Mouse (Mus musculus) midbrain, embryonic 16.5 days (tissue): ENCODE measurements around the gene Gm9972. TPM values are rescaled to one million over a fixed set of nuclear protein-coding genes. Genes with fewer than 3 reads are reported as not detected.
A peak's percentile ranks its signal among the peaks of the same experiment; 100 is the strongest.

Source experiments
- ATAC-seq: fragments of 200-750 bp; cut with Nextera tagmentation; 2 replicates; pipeline ENCODE4 v1.8.0; 2017; ENCODE audit warnings: moderate TSS enrichment
- H3K27ac ChIP-seq: fragments of 300-500 bp; sonication (generic); 2 replicates; pipeline ENCODE4 v1.5.1; 2014; ENCODE audit warnings: mild to moderate bottlenecking, low read length, mixed read lengths
- H3K27me3 ChIP-seq: fragments of 300-500 bp; sonication (generic); 2 replicates; pipeline ENCODE4 v1.6.1; 2014; ENCODE audit warnings: low read depth, low read length, mixed read lengths; ENCODE audit not compliant: control insufficient read depth, insufficient read depth
- H3K36me3 ChIP-seq: fragments of 300-500 bp; sonication (generic); 2 replicates; pipeline ENCODE4 v1.6.1; 2014; ENCODE audit warnings: mild to moderate bottlenecking, low read length, moderate library complexity, mixed read lengths; ENCODE audit not compliant: control insufficient read depth, insufficient read depth
- H3K4me1 ChIP-seq: fragments of 300-500 bp; sonication (generic); 2 replicates; pipeline ENCODE4 v1.6.1; 2014; ENCODE audit warnings: mild to moderate bottlenecking, low read length, mixed read lengths; ENCODE audit not compliant: control insufficient read depth, insufficient read depth
- H3K4me2 ChIP-seq: fragments of 300-500 bp; sonication (generic); 2 replicates; pipeline ENCODE4 v1.6.1; 2014; ENCODE audit warnings: mild to moderate bottlenecking, low read length, mixed read lengths
- H3K4me3 ChIP-seq: fragments of 300-500 bp; sonication (generic); 2 replicates; pipeline ENCODE4 v1.5.1; 2014; ENCODE audit warnings: low read depth, mild to moderate bottlenecking, low read length, moderate library complexity, mixed read lengths
- H3K9ac ChIP-seq: fragments of 300-500 bp; sonication (generic); 2 replicates; pipeline ENCODE4 v1.6.1; 2014; ENCODE audit warnings: low read depth, low read length, mixed read lengths
- H3K9me3 ChIP-seq: fragments of 300-500 bp; sonication (generic); replicated peaks from 2 replicates; pipeline ENCODE4 v1.6.1; 2014; ENCODE audit warnings: mild to moderate bottlenecking, low read length, mixed read lengths; ENCODE audit not compliant: control insufficient read depth, poor library complexity, severe bottlenecking
- WGBS: fragments of 180-500 bp; shearing (Covaris S2); extraction: QIAGEN DNeasy Blood & Tissue Kit; methylation state at CpG from one replicate; pipeline ENCODE4 v1.1.7; 2014; 5-methylcytosine and 5-hydroxymethylcytosine counted together
- polyA plus RNA-seq: library from polyadenylated mRNA; unstranded; fragments of >200 nt; fragmentation: Nextera tagmentation; extraction: Ambion mirVana; gene quantifications from 2 replicates; pipeline ENCODE4 v1.2.1, GENCODE M21; 2015

Gm9972 gene
- polyA plus RNA-seq: not detected in 2 replicates

DNA sequence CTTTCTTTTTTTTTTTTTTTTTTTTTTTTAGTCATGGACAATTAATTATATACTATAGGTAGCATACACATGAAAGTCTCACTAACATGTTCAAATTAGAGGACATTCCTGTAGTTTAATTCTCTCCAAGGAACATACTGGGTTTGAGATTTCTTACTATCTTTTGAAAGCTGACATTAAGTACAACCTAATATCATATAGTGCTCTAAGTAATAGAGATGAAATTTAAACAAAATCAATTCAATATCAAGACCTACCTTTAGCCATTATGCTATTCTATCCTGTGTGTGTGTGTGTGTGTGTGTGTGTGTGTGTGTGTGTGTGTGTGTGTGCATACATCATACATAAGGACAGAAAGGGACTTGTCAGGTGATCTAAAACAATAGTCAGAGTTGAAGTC lies at the start of gene Gm9972:
TSS of gene Gm9972 (plus strand) at position 301 of the 400 bp plus-strand sequence.
- Histone ChIP-seq H3K4me2 (no peak within 1 kb of the TSS), H3K27ac (no peak within 1 kb of the TSS), H3K27me3 (no peaks in the 10 kb centered on the region), H3K4me3 (no peak within 1 kb of the TSS), H3K9ac (no peak within 1 kb of the TSS), H3K9me3 (no peaks in the 10 kb centered on the region), H3K4me1 (no peaks in the 10 kb centered on the region), H3K36me3 (no peaks in the 10 kb centered on the region)
- ATAC-seq: no peak

DNA sequence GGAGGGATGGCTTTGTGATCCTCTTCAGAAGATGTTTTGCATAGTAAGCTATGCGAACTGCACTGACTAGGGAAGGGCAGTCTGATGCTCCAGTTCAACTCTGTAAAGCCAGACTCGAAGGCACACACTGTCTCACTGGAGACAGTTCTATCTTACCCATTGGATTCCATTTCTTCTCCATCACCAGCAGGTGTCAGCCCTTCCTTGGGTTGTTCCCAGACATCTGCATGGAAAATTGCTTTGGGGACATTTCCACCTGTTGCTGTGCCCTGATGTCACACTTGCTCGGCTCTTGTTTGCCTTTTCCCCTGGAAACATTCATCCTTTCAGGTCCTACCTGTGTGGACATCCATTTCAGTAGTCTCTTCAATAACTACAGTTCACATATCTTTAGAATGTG lies 36.4 kb upstream of the Gm9972 start:
- WGBS: 55% methylated on average over 3 of the region's 3 CpGs
- H3K36me3 ChIP-seq: no peaks in the 10 kb centered on the region
- no peak overlapping the region for H3K4me2 ChIP-seq
- H3K27ac ChIP-seq: no peak overlapping the region
- H3K4me1 ChIP-seq: no peaks in the 10 kb centered on the region
- no peaks in the 10 kb centered on the region for H3K27me3 ChIP-seq
- H3K9ac ChIP-seq: no peak overlapping the region
- no peak overlapping the region for H3K4me3 ChIP-seq
- H3K9me3 ChIP-seq: no peaks in the 10 kb centered on the region
- no peak for ATAC-seq

DNA sequence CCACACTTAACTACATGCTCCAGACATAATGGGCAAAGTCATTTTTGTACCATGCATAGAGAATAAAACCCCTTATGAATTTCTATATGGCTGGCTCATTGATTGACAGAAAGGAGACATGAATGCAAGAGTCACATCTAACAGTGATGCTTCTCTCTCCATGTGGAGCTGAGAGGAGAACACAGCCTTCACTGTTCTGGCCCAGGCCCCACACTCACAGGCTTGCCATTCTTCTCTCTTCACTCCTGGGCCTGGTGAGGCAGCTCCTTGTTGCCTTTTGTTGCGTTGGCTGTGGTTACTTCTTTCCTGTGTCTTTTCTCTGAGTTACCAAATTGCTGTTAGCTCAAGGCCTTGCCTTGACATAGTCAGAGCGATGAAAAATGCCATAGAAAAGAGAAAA lies 23.6 kb upstream of the Gm9972 start:
- Histone ChIP-seq H3K4me1 (peaks cover 8% of the 10 kb centered on the region; the same call in 1 of the 2 replicates), H3K27ac (peak overlapping the region; percentile 31; the same call in 1 of the 2 replicates), H3K9ac (no peak overlapping the region), H3K4me2 (no peak overlapping the region), H3K4me3 (no peak overlapping the region), H3K36me3 (no peaks in the 10 kb centered on the region), H3K27me3 (no peaks in the 10 kb centered on the region), H3K9me3 (no peaks in the 10 kb centered on the region)
- ATAC-seq: no peak
- WGBS: 73% methylated on average over 2 of the region's 2 CpGs

DNA sequence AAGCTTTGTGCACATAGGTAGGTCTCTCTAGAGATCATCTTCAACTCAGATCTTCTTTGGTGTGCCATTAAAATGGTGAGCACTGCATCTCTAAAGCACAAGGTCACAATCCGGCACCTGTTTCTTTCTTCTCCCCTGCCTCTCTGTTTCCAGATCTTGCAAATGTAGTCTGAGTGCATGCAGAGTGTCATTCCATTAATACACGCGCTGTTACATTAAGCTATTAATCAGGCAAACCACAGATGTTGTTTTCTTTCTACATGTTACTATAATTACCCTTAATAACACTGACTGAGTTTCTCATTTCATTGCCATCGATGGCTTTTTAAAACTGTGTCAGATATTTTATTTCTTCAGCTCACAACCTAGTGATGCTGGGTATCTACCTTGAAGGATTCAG lies 22.6 kb upstream of the Gm9972 start:
- H3K9me3 ChIP-seq: no peaks in the 10 kb centered on the region
- H3K36me3 ChIP-seq: no peaks in the 10 kb centered on the region
- H3K27me3 ChIP-seq: no peaks in the 10 kb centered on the region
- H3K4me1 ChIP-seq: peaks cover 8% of the 10 kb centered on the region; the same call in 1 of the 2 replicates
- H3K4me3 ChIP-seq: no peak overlapping the region
- peak overlapping the region; percentile 30 for H3K27ac ChIP-seq
- no peak overlapping the region for H3K4me2 ChIP-seq
- ATAC-seq: no peak
- WGBS: 56% methylated on average over 4 of the region's 4 CpGs
- H3K9ac ChIP-seq: no peak overlapping the region

DNA sequence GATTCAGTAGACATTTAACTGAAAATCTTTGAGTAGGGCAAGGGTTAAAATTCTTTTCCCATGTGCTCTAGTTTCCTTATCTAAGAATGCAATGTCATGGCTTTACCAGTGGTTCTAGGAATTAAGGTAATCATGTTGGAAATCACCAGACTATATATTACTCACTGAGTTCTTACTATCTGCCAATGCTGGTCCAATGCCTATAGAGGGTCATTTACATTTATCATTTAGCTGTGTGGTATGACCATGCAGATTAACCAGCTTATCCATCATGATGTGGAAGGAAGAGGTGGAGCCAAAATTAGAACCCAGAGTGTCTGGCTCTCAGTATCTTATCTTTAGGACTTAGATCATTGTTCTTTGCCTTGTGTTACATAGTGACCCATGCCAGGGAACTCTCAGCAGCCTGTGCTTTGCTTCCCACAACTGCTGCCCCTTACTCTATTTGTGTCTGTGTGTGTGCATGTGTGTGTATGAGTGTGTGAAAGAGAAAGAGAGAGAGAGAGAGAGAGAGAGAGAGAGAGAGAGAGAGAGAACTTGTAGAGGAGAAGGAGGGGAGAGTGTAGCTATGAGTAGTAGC lies 12.3 kb upstream of the Gm9972 start:
- Histone ChIP-seq H3K4me1 (no peaks in the 10 kb centered on the region), H3K4me2 (no peak overlapping the region), H3K27me3 (no peaks in the 10 kb centered on the region), H3K9me3 (no peaks in the 10 kb centered on the region), H3K4me3 (no peak overlapping the region), H3K27ac (no peak overlapping the region), H3K36me3 (no peaks in the 10 kb centered on the region), H3K9ac (no peak overlapping the region)
- no peak for ATAC-seq

DNA sequence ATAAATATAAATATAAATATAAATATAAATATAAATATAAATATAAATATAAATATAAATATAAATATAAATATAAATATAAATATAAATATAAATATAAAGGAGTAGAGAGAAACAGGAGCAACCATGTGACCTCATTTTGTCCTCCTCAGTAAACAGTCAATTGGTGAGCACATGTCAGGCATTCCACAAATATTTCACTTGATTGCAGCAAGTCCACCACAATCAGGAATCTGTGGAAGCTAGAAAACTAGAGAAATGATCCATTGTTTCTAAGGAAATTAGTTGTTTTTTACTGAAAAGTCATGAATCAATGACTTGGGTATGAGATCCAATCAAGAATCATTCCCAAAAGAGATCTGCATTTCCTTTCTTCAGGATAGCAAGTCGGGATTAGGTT lies 5.7 kb upstream of the Gm9972 start:
- ATAC-seq: no peak
- Histone ChIP-seq H3K9me3 (no peaks in the 10 kb centered on the region), H3K4me1 (no peaks in the 10 kb centered on the region), H3K36me3 (no peaks in the 10 kb centered on the region), H3K4me3 (no peak overlapping the region), H3K4me2 (no peak overlapping the region), H3K9ac (no peak overlapping the region), H3K27ac (no peak overlapping the region), H3K27me3 (no peaks in the 10 kb centered on the region)
- 79% methylated on average over 1 of the region's 1 CpGs for WGBS

DNA sequence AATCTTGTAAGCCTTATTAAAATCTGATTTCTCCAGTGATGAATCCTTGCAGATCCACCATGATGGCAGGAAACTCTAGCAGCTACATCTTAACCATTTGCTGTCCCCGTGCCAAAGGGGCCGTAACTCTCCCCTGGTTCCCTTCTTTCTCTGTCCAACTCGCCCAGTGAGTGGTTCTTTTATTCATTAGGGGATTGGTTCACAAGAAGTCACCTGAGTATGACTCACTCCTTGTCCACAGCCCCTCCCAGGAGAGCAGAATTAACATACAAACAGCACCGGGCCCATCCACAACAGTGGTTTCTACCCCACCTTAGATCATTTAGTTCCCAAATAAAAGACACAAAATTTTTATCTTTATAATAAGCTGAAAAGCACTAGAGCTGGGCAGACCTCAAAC lies 3.4 kb upstream of the Gm9972 start:
- no peak for ATAC-seq
- Histone ChIP-seq H3K27me3 (no peaks in the 10 kb centered on the region), H3K4me3 (no peak overlapping the region), H3K27ac (no peak overlapping the region), H3K4me2 (no peak overlapping the region), H3K9ac (no peak overlapping the region), H3K36me3 (no peaks in the 10 kb centered on the region), H3K4me1 (no peaks in the 10 kb centered on the region), H3K9me3 (no peaks in the 10 kb centered on the region)
- 66% methylated on average over 4 of the region's 4 CpGs for whole genome bisulfite sequencing

DNA sequence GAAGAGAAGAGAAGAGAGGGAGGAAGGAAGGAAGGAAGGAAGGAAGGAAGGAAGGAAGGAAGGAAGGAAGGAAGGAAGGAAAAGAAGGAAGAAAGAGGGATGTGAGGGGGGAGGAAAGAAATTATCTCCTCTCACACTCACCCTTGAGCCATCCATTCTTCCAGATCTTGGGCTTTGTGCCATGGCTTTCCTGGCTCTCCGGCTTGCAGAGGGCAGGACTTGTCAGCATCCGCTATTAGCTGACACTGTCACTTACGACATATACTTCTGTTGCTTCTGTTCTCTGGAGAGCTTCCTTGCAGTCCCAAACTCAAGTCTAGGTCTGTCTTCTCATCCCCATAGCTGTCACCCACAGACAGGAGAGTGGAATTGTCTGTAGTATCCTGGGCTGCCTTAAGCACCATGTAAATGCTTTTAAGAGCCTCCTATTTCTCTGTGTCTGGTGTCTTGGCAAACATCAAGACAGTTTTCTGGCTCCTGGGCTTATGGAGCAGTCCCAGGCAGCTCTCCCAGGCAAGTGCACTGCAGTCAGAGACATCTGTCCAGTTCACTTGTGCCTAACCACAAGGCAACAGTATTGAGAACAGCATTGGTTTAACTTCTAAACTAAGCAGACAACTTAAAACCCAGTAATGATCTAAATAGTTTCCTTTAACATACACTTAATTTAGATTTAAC lies 10.5 kb downstream of the Gm9972 start:
- no peak overlapping the region for H3K4me2 ChIP-seq
- no peaks in the 10 kb centered on the region for H3K27me3 ChIP-seq
- H3K9me3 ChIP-seq: no peaks in the 10 kb centered on the region
- H3K4me3 ChIP-seq: no peak overlapping the region
- H3K36me3 ChIP-seq: no peaks in the 10 kb centered on the region
- 89% methylated on average over 3 of the region's 3 CpGs for WGBS
- H3K27ac ChIP-seq: no peak overlapping the region
- ATAC-seq: no peak
- H3K4me1 ChIP-seq: no peaks in the 10 kb centered on the region
- H3K9ac ChIP-seq: no peak overlapping the region

DNA sequence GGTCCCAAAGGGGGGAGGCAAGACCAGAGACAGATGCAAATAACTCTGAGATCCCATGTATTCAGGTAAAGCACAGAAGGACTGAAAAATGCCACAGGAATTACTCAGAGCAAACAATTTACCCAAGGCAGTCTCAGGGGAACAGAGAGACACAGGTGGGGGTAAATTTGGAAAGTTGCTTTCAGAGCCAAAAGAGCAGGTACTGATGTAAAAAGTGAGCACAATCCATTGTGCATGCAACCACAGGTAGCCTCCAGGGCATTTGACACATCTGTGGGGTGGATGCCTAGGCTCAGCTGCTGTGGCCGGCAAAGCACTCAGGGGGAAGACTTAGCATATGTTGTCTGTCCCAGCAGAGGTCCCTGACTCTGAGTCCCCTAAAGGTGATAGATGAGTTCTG lies 13.8 kb downstream of the Gm9972 start:
- no peaks in the 10 kb centered on the region for H3K36me3 ChIP-seq
- H3K27ac ChIP-seq: no peak overlapping the region
- H3K4me2 ChIP-seq: no peak overlapping the region
- no peaks in the 10 kb centered on the region for H3K9me3 ChIP-seq
- no peak overlapping the region for H3K9ac ChIP-seq
- H3K4me1 ChIP-seq: no peaks in the 10 kb centered on the region
- 59% methylated on average over 1 of the region's 1 CpGs for WGBS
- no peak overlapping the region for H3K4me3 ChIP-seq
- H3K27me3 ChIP-seq: no peaks in the 10 kb centered on the region
- ATAC-seq: no peak
